Mouse (Mus musculus): ENCODE measurements around the gene Hspa1b.

Hspa1b gene

DNA sequence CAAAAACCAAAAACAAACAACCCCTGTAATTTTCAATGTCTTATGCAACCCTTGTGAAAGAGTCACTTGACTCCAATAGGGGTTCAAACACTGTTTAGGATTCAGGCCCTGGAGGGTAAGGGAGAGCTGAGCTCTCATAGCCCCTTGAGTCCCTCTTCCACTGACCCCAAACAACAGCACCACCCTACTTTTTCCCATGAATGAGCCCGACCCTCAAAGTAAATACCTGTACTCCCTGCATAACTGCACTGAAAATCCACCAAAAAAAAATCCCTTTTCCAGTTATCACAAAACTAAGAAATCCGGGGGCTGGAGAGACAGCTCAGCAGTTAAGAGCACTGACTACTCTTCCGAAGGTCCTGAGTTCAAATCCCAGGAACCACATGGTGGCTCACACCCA is 3.2 kb downstream of the Hspa1b start:
- DNase-seq (ENCODE audit: extremely low spot score), result no peak

DNA sequence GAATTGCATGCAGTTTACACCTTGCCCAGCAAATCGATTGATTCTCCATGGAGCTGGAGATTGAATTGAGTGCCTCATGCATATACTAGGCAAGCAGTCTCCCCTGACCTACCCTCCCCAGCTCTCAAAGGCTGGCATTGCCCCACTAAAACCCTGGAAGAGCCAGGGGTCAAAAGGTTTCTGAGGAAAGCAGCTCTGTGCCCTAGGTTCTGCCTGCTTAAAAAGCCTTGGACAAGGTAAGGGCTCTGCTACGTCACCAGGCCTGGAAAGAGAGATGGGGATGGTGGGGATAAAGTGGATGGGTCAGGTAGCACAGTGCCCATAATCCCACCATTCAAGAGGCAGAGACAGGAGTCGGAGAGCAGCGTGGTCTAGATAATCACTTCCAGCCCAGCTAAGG is 4.2 kb downstream of the Hspa1b start:
- DNase-seq (ENCODE audit: extremely low spot score), result no peak

DNA sequence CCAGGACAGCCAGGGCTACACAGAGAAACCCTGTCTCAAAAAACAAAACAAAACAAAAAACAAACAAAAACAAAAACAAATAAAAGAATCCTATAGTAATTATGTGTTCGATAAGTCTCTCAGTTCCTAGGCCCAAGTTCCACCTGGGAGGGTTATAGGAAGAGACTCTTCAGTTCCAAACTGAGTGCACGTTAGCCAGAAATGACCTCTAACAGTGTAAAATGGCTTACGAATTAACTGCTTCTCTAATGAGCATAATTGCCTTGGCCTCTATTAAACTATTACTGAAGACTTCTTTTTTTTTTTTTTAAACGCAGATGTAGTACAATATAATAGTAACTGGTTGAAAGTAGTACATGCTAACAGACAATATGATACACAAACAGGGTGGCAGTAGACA is 5.1 kb downstream of the Hspa1b start:
- no peak for DNase-seq (ENCODE audit: extremely low spot score)

DNA sequence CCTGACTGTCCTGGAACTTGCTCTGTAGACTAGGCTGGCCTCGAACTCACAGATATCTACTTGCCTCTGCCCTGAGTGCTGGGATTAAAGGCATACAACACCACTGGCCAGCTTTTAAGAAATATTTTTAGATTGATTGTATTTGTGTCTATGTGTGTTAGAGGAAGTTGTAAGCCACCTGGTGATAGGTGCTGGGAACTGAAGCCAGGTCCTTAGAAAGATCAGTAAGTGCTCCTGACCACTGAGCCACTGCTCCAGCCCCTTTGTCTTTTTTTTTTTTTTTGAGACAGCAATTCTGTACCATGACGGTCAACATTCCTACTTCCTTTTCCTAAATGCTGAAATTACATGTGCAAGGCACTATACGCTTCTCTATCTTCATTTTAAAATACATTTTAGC is 5.8 kb downstream of the Hspa1b start:
- DNase-seq (ENCODE audit: extremely low spot score), result no peak

DNA sequence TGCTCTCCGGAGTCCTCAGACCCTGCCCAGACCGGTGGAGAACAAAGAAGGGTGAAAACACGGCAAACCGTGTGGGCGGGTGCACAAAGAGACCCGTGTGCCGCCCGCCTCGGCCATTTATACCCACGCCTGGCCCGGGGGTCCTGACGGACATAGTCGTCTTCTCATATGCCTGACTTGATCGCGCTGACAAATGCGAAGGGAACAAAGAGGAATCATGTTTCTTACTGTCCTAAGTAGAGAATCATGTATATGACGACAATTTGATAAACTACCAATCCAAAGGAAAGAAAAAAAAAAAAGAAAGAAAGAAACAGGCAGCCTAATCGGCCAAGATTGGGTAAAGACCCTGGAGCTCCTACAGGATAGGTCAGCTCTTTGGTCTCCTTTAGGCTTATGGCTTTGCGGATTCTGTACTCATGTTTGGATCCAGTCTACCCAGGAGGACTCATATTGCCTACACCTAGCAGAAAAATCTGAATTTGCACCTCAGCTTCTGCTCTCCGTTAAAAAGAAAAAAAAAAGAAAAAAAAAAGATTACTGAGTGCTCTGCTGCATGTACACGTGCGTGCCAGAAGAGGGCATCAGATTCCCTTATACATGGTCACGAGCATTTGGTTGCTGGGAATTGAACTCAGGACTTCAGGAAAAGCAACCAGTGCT is 6.5 kb downstream of the Hspa1b start:
- peak; percentile 91 for DNase-seq (ENCODE audit: extremely low spot score)

DNA sequence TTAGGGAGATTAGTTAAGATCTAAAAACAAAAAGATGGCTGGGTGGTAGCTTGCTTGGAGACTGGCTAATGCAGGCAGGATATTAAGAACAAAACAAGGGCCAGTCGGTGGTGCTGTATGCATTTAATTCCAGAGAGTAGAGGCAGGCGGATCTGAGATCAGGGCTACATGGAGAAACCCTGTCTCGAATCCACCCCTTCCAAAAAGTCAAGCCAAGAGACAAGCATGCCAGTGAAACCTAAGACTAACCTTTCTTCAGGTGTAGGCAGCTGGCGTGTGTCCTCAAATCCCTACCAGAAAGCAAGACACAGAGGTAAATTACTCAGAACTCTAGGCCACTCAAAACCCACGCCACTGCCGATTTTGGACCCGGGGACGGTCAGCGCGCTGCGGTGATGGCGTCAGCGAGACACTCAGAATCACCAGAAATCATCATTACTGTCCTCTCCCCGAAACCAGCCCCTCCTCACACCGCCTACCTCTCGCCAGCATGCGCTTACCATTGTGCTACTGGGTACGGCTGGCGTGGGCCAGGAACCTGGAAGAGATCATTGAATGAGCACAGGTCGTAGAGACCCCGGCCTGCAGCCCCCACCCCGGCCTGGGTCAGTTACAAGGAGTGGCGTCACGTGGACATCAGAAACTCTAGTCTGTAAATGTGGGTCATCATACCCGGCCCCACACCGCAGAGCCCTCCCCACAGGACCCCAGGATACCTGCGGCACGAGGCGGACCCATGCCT is 7.2 kb downstream of the Hspa1b start:
- peak; percentile 40 for DNase-seq (ENCODE audit: extremely low spot score)

DNA sequence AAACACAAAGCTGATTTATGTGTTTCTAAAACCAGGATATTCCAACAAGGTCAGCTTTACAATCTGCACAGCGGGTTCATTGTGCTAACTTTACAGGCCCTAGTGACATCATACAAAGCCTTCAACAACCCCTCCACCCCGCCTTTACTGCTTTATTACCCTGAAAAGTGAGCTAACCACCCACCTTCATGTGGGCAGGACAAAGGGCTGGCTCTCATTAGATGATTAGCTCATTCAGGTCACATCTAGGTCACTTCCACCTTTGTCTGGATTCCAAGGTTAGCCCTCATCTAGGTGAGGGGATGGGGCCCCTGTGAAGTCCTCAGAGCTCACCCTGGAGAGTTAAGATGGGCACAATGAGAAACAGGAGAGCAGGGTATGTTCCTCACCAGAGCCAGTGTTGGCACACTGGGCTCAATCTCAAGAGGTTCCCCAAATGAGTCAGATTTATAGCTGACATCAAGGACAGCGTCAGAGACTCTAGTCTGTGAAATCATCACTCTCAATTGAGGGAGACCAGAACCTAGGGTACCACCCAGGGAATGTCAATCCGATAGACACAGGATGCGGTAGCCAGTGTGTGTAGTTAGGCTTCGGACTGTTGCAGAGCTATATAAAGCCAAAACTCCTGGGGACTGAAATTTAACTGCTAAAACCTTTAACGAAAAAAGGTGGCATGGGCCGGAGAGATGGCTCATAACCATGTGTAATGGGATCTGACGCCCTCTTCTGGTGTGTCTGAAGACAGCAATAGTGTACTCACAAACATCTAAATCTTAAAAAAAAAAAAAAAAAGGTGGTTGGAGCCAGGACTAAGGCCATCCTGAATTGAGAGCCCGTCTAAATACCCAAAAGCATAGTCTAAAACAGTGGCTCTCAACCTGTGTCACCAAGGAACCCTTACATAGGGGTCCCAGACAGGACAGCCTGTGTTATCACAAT is 8.3 kb downstream of the Hspa1b start:
- DNase-seq (ENCODE audit: extremely low spot score), result peak; percentile 45

- peak; percentile 77 for DNase-seq (ENCODE audit: extremely low spot score)
These were observed 9.5 kb downstream of the Hspa1b start for GRCm38 (mm10) chr17:34949553-34949969.

GRCm38 (mm10) chr17:34948721-34949552 is 10.1 kb downstream of the Hspa1b start:
- peak; percentile 50 for DNase-seq (ENCODE audit: extremely low spot score)

- peak; percentile 20 for DNase-seq (ENCODE audit: extremely low spot score)
These were observed 11.4 kb downstream of the Hspa1b start for GRCm38 (mm10) chr17:34947606-34948005.

- DNase-seq (ENCODE audit: extremely low spot score), result no peak
These were observed 12.4 kb downstream of the Hspa1b start for GRCm38 (mm10) chr17:34946486-34947140.

DNA sequence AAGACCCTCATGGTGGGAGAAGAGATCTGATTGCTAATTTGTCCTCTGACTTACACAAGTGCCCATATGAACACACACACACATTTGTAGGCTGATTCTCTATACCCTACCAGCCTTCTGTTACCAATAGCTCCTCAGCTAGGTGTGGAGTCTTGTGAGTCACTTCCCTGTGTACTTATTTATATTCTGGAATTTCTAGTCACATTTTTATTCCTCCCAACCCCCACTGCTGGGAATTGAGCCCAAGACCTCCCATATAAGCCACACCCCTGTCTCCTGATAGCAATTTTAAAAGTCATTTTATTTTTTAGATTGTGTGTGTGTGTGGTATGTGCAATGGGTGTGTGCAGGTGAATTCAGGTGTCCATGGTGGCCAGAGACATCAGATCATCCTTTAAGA is 14.7 kb downstream of the Hspa1b start:
- DNase-seq (ENCODE audit: extremely low spot score), result no peak

- DNase-seq (ENCODE audit: extremely low spot score), result no peak
These were observed 15.8 kb downstream of the Hspa1b start for GRCm38 (mm10) chr17:34943128-34943815.

DNA sequence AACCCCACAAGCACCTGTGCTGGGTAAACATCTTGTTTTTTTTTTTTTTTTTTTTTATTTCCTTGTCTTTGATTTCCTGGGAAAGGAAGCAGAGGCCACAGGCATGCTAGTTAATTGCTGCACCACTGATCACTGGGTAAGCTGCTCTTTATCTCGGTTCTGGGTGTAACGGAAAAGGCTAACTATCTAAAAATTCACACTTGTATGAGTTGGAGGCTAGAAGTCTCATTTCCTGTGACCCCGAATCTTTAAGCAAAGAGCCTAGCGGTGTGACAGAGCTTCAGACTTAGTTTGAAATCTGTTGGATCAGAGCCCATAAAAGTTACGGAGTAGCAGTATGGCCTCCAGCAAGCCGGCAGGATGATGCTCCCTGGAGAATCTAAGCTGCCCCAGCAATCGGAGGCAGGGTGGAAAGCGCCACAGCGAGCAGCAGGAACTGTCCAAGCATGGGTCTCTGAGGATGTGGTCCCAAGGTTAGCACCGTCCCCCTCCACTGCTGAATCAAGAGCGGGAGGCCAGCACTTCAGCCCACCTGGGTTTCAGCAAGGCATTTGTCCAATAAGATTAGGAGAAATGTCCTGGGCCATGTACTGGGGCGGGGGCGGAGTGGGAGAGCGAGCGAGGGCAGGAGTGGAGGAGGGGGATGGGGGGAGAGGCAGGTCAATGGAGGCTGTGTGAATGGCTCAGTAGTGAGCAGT is 17.5 kb downstream of the Hspa1b start:
- DNase-seq (ENCODE audit: extremely low spot score), result peak; percentile 73

DNA sequence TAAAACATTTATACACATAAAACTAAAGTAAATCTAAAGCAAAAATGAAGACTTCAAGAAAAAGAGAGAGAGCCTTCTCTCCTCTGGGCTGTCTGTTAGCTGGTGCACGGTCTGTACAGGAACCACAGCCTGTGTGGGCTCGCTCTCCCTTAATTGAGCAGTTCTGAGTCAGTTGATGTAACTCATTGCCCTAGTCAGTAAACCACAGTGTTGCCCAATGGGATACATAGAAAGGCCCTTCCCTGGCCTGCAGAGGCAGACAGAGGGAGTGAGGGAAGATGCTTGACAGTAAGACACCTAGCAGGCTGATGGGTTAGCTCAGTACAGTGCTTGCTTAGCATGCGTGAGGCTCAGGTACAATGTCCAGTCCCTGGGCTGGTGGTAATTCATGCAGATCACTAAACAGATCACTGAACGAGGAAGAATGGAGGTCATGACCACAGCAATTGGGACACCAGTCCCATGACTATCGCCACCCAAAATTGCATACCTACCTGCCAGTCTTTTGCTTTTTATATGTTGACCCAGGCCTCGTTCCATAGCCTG is 21.0 kb downstream of the Hspa1b start:
- DNase-seq (ENCODE audit: extremely low spot score), result no peak

- DNase-seq (ENCODE audit: extremely low spot score), result no peak
These were observed 24.2 kb downstream of the Hspa1b start for GRCm38 (mm10) chr17:34934830-34935229.

GRCm38 (mm10) chr17:34934031-34934430 is 25.0 kb downstream of the Hspa1b start:
- DNase-seq (ENCODE audit: extremely low spot score), result no peak

DNA sequence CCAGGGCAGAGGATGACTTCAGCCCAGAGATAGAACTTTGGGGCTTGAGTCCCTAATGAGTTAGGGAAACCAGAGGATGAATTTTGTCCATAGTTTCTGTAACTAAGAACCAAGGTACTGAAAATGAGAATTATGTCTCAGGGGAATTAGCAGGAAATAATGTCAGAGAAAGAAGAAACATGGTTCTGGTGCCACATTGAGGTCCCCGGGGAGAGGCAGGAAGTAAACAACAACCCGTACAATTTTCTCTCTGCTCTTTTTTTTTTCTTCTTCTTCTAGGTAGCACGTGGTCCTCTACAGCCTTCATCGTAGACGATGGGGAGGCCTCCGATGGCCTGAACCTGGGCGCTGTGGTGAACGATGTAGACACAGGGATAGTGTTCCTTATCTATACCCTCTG is 26.8 kb downstream of the Hspa1b start:
- no peak for DNase-seq (ENCODE audit: extremely low spot score)

DNA sequence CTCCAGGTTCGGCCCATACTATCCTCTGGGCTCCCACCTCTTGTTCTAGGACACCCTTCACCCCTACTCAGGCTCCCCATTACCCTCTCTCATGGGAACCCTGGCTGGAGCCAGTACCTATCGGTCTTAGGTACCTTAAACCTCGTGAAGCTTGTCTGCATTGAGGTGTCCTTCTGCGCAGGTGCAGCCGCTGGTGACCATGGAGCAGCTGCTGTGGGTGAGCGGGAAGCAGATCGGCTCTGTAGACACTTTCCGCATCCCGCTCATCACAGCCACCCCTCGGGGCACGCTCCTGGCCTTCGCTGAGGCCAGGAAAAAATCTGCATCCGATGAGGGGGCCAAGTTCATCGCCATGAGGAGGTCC is 27.3 kb downstream of the Hspa1b start:
- no peak for DNase-seq (ENCODE audit: extremely low spot score)
